Mouse (Mus musculus) ES-Bruce4 (cell line): Measurements from ENCODE around the gene Sft2d1. TPM values are rescaled to one million over a fixed set of nuclear protein-coding genes. Genes with fewer than 3 reads are reported as not detected.

Experiments
- H3K27ac ChIP-seq: 2 replicates; pipeline ENCODE4 v1.5.1; 2012; ENCODE audit warnings: low read length, inconsistent platforms; ENCODE audit not compliant: insufficient read depth
- H3K27me3 ChIP-seq: 2 replicates; pipeline ENCODE4 v1.6.1; 2012; ENCODE audit warnings: mild to moderate bottlenecking, low read length, inconsistent platforms; ENCODE audit not compliant: control insufficient read depth, poor library complexity, insufficient read depth, severe bottlenecking
- H3K36me3 ChIP-seq: 2 replicates; pipeline ENCODE4 v1.6.1; 2012; ENCODE audit warnings: inconsistent platforms, mild to moderate bottlenecking, low read length, moderate library complexity; ENCODE audit not compliant: control insufficient read depth, poor library complexity, insufficient read depth, severe bottlenecking
- H3K4me1 ChIP-seq: one replicate; pipeline ENCODE4 v1.8.1; 2011; ENCODE audit warnings: low read length; ENCODE audit not compliant: control insufficient read depth, insufficient read depth
- H3K4me3 ChIP-seq: 2 replicates; pipeline ENCODE4 v1.5.1; 2011; ENCODE audit warnings: low read depth, mild to moderate bottlenecking, low read length
- H3K9ac ChIP-seq: 2 replicates; pipeline ENCODE4 v1.6.1; 2012; ENCODE audit warnings: low read depth, mild to moderate bottlenecking, inconsistent platforms; ENCODE audit not compliant: poor library complexity, severe bottlenecking
- H3K9me3 ChIP-seq: replicated peaks from 2 replicates; pipeline ENCODE4 v1.6.1; 2012; ENCODE audit warnings: mild to moderate bottlenecking, low read length, inconsistent platforms; ENCODE audit not compliant: control insufficient read depth, poor library complexity, insufficient read depth, severe bottlenecking
- CTCF ChIP-seq: IDR thresholded peaks from one replicate; pipeline ENCODE4 v1.8.1; 2011; ENCODE audit warnings: low read depth, low read length
- EP300 ChIP-seq: IDR thresholded peaks from 2 replicates; pipeline ENCODE4 v1.6.1; 2011; ENCODE audit warnings: low read depth, low read length; ENCODE audit not compliant: insufficient read depth
- POLR2A ChIP-seq: IDR thresholded peaks from one replicate; pipeline ENCODE4 v1.8.1; 2011; ENCODE audit warnings: low read length; ENCODE audit not compliant: insufficient read depth
- polyA plus RNA-seq: library from polyadenylated mRNA; stranded (reverse); fragments of >200 nt; gene quantifications from 2 replicates; pipeline ENCODE4 v1.2.4, GENCODE M21; 2011; ENCODE audit warnings: low read depth; ENCODE audit not compliant: missing spikeins, insufficient read depth, insufficient read length

Gene Sft2d1
- polyA plus RNA-seq, 1 experiment, result 33.8 TPM

- Histone ChIP-seq H3K4me1 (no peaks in the 10 kb centered on the region), H3K9me3 (no peaks in the 10 kb centered on the region), H3K27ac (no peak overlapping the region), H3K36me3 (no peaks in the 10 kb centered on the region), H3K27me3 (no peaks in the 10 kb centered on the region), H3K9ac (no peak overlapping the region), H3K4me3 (no peak overlapping the region)
- no peak for TF ChIP-seq EP300
- no peak for TF ChIP-seq CTCF
- no peak for TF ChIP-seq POLR2A
Observed at GRCm38 (mm10) chr17:8347765-8348285, 36.9 kb downstream of the Sft2d1 start.

DNA sequence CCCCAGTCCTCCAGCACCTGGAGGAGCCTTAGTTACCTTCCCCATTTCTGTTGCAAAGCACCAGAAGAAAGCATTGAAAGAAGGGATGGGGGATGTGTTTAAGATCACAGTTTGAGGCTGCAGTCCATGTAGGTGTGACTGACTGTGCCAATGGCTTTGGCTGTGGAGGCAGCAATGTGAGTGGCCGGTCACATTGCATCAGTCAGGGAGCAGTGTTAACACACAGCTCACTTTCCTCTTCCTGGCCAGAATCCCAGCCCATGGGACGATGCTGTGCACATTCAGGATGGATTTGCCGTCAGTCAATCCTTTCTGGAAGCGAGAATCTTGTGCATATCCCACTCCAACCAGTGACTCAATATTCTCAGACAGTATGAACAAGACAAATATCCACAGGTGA lies 38.0 kb downstream of the Sft2d1 start:
- Histone ChIP-seq H3K9me3 (no peaks in the 10 kb centered on the region), H3K4me1 (no peaks in the 10 kb centered on the region), H3K27me3 (no peaks in the 10 kb centered on the region), H3K36me3 (no peaks in the 10 kb centered on the region), H3K9ac (no peak overlapping the region), H3K27ac (no peak overlapping the region), H3K4me3 (no peak overlapping the region)
- no peak for TF ChIP-seq POLR2A
- no peak for TF ChIP-seq EP300
- no peak for TF ChIP-seq CTCF

DNA sequence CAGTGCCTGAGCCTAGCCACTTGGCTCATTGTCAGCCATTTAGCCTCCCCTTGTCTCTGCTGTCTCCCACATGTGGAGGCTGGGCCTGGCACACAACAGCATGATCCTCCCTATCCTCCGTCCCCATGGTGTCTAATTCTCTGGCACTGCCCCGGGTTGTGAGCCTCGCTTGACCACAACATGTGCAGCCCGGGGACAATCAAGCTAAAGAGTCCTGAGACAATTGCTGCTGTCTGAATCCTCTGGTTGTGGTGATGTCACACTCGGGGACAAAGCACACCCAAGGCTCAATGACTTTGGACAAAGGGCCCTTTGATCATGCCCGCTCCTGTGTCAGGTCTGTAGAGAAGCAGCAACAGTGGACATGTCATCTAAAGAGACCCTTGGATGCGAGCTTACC lies 40.2 kb downstream of the Sft2d1 start:
- no peaks in the 10 kb centered on the region for H3K27me3 ChIP-seq
- no peak overlapping the region for H3K27ac ChIP-seq

DNA sequence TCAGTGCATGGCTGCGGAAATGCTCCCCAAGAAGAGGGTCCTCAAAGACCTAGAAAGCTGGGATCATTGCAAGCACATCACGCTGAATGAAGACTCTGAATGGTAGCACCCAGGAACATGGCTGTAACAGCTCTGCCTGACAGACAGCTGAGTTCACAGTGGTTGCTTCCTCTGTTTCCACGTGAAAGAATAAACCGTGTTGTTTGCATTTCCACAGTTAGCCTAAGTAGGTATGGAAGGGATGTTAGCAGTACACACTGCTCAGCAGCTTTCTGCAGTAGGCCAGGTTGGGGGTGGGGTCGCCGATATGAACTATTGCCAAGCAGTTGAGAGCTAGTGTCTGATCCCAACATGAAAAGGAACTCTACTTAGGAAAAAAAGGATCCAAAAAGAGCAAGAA lies 44.8 kb downstream of the Sft2d1 start, which contains the start of gene T2:
Gene T2 (plus strand): TSS at position 301 of the 400 bp plus-strand sequence.
- no peaks in the 10 kb centered on the region for H3K27me3 ChIP-seq
- no peak within 1 kb of the TSS for H3K27ac ChIP-seq
- H3K4me3 ChIP-seq, result no peak within 1 kb of the TSS
- no peaks in the 10 kb centered on the region for H3K9me3 ChIP-seq
- H3K36me3 ChIP-seq, result no peaks in the 10 kb centered on the region
- H3K9ac ChIP-seq, result no peak within 1 kb of the TSS
- TF ChIP-seq CTCF (no peak), EP300 (no peak), POLR2A (no peak)
- H3K4me1 ChIP-seq, result no peaks in the 10 kb centered on the region

More for the DNA sequence above, 40.2 kb downstream of the Sft2d1 start:
- no peak for TF ChIP-seq POLR2A
- TF ChIP-seq EP300, result no peak
- TF ChIP-seq CTCF, result no peak
- H3K4me1 ChIP-seq, result no peaks in the 10 kb centered on the region
- no peaks in the 10 kb centered on the region for H3K36me3 ChIP-seq
- no peak overlapping the region for H3K4me3 ChIP-seq
- no peak overlapping the region for H3K9ac ChIP-seq
- H3K9me3 ChIP-seq, result no peaks in the 10 kb centered on the region

DNA sequence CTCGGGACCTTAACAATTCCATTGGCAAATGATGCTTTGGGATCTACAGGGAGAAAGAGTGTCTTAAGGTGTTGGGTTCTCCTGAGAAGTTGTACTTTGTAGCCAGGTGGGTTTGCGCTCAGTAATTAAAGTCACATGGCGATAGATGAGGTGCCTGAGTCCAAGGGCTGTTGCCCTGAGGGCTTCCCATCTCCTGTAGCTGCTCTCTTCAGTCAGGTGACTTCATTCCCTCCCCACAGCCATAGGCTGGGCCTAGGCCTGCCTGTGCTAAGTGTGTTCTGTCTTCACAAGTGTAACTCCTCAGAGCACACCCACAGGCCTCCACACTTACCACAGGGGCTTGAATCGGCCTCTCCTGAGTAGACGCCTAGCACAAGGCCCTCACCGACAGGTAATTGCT lies 46.6 kb downstream of the Sft2d1 start:
- Histone ChIP-seq H3K27ac (no peak overlapping the region), H3K9me3 (no peaks in the 10 kb centered on the region), H3K4me1 (no peaks in the 10 kb centered on the region), H3K4me3 (no peak overlapping the region), H3K27me3 (no peaks in the 10 kb centered on the region), H3K9ac (no peak overlapping the region), H3K36me3 (no peaks in the 10 kb centered on the region)
- TF ChIP-seq POLR2A (no peak), EP300 (no peak), CTCF (no peak)

DNA sequence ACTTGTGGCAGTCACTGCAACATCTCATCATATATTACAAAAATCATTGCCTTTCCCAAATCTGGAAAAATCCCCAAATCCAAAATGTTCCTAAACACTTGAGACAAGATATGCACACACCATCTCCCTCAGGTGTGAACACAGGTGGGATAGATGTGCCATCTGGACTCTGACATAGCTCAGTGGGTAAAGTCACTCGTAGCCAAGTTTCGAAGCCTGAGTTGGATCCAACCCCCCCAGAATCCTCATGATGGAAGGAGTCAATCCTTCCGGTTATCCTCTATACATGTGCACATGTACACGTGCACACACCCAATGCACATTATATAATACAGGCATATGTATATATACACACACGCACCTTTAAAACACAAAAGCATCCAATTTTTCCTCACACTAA lies 50.0 kb downstream of the Sft2d1 start:
- Histone ChIP-seq H3K4me3 (no peak overlapping the region), H3K36me3 (no peaks in the 10 kb centered on the region), H3K4me1 (no peaks in the 10 kb centered on the region), H3K27me3 (no peaks in the 10 kb centered on the region), H3K9ac (no peak overlapping the region), H3K9me3 (no peaks in the 10 kb centered on the region), H3K27ac (no peak overlapping the region)
- TF ChIP-seq CTCF, result no peak
- no peak for TF ChIP-seq EP300
- TF ChIP-seq POLR2A, result no peak
